Mouse (Mus musculus) megakaryocyte, embryonic 14.5 days (primary cell): ENCODE measurements around the gene L1cam. TPM values are rescaled to one million over a fixed set of nuclear protein-coding genes. Genes with fewer than 3 reads are reported as not detected.

ENCODE experiments used
- H3K27me3 ChIP-seq: replicated peaks from 2 replicates; pipeline ENCODE3; 2012; ENCODE audit warnings: inconsistent platforms
- H3K36me3 ChIP-seq: replicated peaks from 2 replicates; pipeline ENCODE3; 2012; ENCODE audit warnings: low read length, inconsistent platforms, mixed read lengths
- H3K4me1 ChIP-seq: 2 replicates; pipeline ENCODE4 v1.6.1; 2012; ENCODE audit warnings: inconsistent platforms
- H3K4me3 ChIP-seq: replicated peaks from 2 replicates; pipeline ENCODE3; 2012; ENCODE audit warnings: moderate library complexity, mild to moderate bottlenecking, inconsistent platforms
- H3K9me3 ChIP-seq: 2 replicates; pipeline ENCODE4 v1.6.1; 2012; ENCODE audit warnings: inconsistent platforms
- FLI1 ChIP-seq: IDR thresholded peaks from 2 replicates; pipeline ENCODE4 v1.6.1; 2012; ENCODE audit warnings: low read length, inconsistent platforms, mixed read lengths
- GATA1 ChIP-seq: IDR thresholded peaks from 3 replicates; pipeline ENCODE4 v1.6.1; 2012; ENCODE audit warnings: mixed read lengths, low read length, inconsistent platforms, borderline replicate concordance
- polyA plus RNA-seq: library from polyadenylated mRNA; stranded (reverse); fragments of >175 nt; gene quantifications from 2 replicates; pipeline ENCODE4 v1.2.3, GENCODE M21; 2012; ENCODE audit warnings: low replicate concordance; ENCODE audit not compliant: insufficient read depth

The L1cam gene
- polyA plus RNA-seq, 1 experiment, result 0.96 TPM

GRCm38 (mm10) chrX:73880194-73881035 is 15.5 kb downstream of the L1cam start:
- Histone ChIP-seq H3K27me3 (peaks cover 66% of the 10 kb centered on the region), H3K36me3 (no peaks in the 10 kb centered on the region), H3K4me1 (peaks cover 12% of the 10 kb centered on the region), H3K9me3 (no peaks in the 10 kb centered on the region), H3K4me3 (peak overlapping the region; percentile 91)
- no peak for TF ChIP-seq FLI1
- no peak for TF ChIP-seq GATA1

DNA sequence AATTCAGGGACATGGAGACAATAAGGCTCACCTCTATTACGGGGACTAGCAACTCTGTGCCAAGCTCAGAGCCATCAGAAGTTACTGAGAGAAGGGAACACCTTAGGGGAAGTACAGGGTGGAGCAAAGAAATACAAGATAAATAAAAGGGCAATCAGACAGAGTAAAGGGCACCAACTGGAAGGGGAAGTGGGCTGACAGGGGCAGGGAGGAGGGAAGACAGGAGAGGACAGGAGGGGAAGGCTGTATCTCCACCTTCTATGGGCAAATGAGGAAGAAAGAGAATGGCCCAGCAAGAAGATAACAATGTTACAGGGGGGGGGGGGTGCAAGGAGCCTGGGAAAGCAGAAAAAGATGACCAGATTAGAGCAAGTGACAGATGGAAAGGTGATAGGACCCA is 18.9 kb downstream of the L1cam start:
- Histone ChIP-seq H3K9me3 (no peaks in the 10 kb centered on the region), H3K4me3 (no peak overlapping the region), H3K27me3 (peaks cover 73% of the 10 kb centered on the region), H3K4me1 (peaks cover 12% of the 10 kb centered on the region), H3K36me3 (no peaks in the 10 kb centered on the region)
- TF ChIP-seq GATA1, result no peak
- no peak for TF ChIP-seq FLI1

DNA sequence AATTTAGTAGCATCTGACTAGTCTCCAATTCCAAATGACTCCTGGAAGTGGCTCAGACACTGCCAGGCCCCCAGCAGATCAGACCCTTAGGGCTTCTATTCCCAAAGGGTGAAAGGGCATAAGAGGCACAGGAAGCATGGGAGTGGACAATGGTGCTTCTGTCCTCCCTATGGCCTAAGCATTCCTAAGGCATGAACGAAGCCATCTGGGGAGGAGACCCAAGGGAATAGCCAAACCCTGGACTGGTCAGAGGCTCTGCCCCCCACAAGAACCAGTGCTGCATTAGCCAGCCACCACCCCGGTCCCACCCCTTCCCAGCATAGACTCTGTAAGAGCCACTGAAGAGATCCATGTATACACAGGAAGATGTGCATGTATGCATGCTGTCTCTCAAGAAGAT is 20.0 kb downstream of the L1cam start:
- no peaks in the 10 kb centered on the region for H3K9me3 ChIP-seq
- peaks cover 9% of the 10 kb centered on the region for H3K4me1 ChIP-seq
- no peaks in the 10 kb centered on the region for H3K36me3 ChIP-seq
- no peak overlapping the region for H3K4me3 ChIP-seq
- H3K27me3 ChIP-seq, result peaks cover 66% of the 10 kb centered on the region
- TF ChIP-seq FLI1 (no peak), GATA1 (no peak)

DNA sequence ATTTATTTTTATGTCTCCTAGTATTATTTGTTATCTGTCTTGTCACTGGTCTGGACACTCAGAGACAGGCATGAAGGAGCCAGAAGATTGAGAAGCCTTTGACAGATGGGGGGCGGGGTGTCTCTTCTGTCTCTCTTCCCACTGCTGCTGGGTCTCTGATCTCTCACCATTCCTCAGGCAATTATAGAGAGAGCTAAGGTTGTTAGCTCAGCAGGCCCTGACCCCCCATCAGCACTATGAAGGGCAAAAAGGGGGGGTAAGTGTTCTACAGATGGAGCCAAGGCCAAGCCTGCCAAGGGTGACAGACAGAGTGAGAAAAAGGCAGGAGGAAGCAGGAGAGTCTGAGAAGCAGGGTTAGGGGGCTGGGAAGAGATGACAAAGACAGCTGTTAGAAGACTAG is 23.9 kb downstream of the L1cam start:
- Histone ChIP-seq H3K27me3 (peaks cover 40% of the 10 kb centered on the region), H3K4me1 (no peaks in the 10 kb centered on the region), H3K4me3 (no peak overlapping the region), H3K36me3 (no peaks in the 10 kb centered on the region), H3K9me3 (no peaks in the 10 kb centered on the region)
- TF ChIP-seq FLI1, result no peak
- no peak for TF ChIP-seq GATA1

GRCm38 (mm10) chrX:73871474-73871873 is 24.4 kb downstream of the L1cam start:
- Histone ChIP-seq H3K36me3 (no peaks in the 10 kb centered on the region), H3K9me3 (no peaks in the 10 kb centered on the region), H3K27me3 (peaks cover 37% of the 10 kb centered on the region), H3K4me1 (no peaks in the 10 kb centered on the region), H3K4me3 (no peak overlapping the region)
- no peak for TF ChIP-seq GATA1
- no peak for TF ChIP-seq FLI1

- Histone ChIP-seq H3K4me3 (no peak overlapping the region), H3K4me1 (no peaks in the 10 kb centered on the region), H3K36me3 (no peaks in the 10 kb centered on the region), H3K27me3 (peaks cover 32% of the 10 kb centered on the region), H3K9me3 (no peaks in the 10 kb centered on the region)
- TF ChIP-seq FLI1 (no peak), GATA1 (no peak)
Measured at GRCm38 (mm10) chrX:73869334-73869733, 26.6 kb downstream of the L1cam start.

DNA sequence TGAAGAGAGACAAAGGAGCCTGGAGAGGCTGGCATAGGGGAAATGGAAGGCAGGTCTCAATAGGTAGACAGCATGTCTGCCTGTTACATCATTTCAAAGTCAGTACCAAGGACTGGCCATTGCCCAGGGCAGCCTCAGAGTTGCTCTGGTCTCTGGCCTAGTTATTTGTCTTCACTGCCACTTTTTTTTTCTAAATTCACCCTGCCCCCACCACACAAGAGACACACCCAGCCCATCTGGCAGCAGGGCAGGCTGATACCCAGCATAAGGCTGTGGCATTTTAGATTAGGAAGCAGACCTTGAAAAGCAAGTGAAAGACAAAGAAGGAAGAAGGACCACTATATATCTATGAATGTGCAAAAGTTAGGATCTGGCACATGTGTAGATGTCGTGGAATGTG is 28.1 kb downstream of the L1cam start:
- Histone ChIP-seq H3K36me3 (no peaks in the 10 kb centered on the region), H3K27me3 (peaks cover 36% of the 10 kb centered on the region), H3K9me3 (no peaks in the 10 kb centered on the region), H3K4me1 (no peaks in the 10 kb centered on the region), H3K4me3 (no peak overlapping the region)
- TF ChIP-seq FLI1, result no peak
- TF ChIP-seq GATA1, result no peak

- Histone ChIP-seq H3K36me3 (no peaks in the 10 kb centered on the region), H3K4me1 (no peaks in the 10 kb centered on the region), H3K9me3 (no peaks in the 10 kb centered on the region), H3K4me3 (no peak overlapping the region), H3K27me3 (peaks cover 38% of the 10 kb centered on the region)
- TF ChIP-seq FLI1, result no peak
- no peak for TF ChIP-seq GATA1
Measured at GRCm38 (mm10) chrX:73867256-73867655, 28.6 kb downstream of the L1cam start.

GRCm38 (mm10) chrX:73864692-73865091 is 31.2 kb downstream of the L1cam start:
- H3K27me3 ChIP-seq, result peaks cover 55% of the 10 kb centered on the region
- H3K4me3 ChIP-seq, result no peak overlapping the region
- H3K9me3 ChIP-seq, result no peaks in the 10 kb centered on the region
- no peaks in the 10 kb centered on the region for H3K36me3 ChIP-seq
- TF ChIP-seq FLI1, result no peak
- TF ChIP-seq GATA1, result no peak
- no peaks in the 10 kb centered on the region for H3K4me1 ChIP-seq

- TF ChIP-seq FLI1 (no peak), GATA1 (no peak)
Measured at GRCm38 (mm10) chrX:73855087-73855408, 40.9 kb downstream of the L1cam start.

More at GRCm38 (mm10) chrX:73855087-73855408, 40.9 kb downstream of the L1cam start:
- 0 out of 2 replicates have a peak, but pooled peaks cover 7% of the 10 kb centered on the region for H3K9me3 ChIP-seq
- peaks cover 63% of the 10 kb centered on the region for H3K27me3 ChIP-seq
- no peaks in the 10 kb centered on the region for H3K36me3 ChIP-seq
- no peaks in the 10 kb centered on the region for H3K4me1 ChIP-seq
- no peak overlapping the region for H3K4me3 ChIP-seq
